Mouse (Mus musculus) limb, embryonic 14.5 days (tissue): Measurements from ENCODE around the gene Vwa1. TPM values are rescaled to one million over a fixed set of nuclear protein-coding genes. Genes with fewer than 3 reads are reported as not detected.

Experiments
- ATAC-seq: fragments of 200-750 bp; cut with Nextera tagmentation; 2 replicates; pipeline ENCODE4 v1.8.0; 2017; ENCODE audit warnings: low read depth, moderate number of reproducible peaks, moderate TSS enrichment; ENCODE audit not compliant: low FRiP score
- DNase-seq: peaks from one replicate; pipeline ENCODE4 v3.0.0-alpha.2; 2015; ENCODE audit warnings: low spot score
- H3K27ac ChIP-seq: fragments of 300-500 bp; sonication (generic); replicated peaks from 2 replicates; pipeline ENCODE4 v1.5.1; 2014; ENCODE audit warnings: low read depth, mild to moderate bottlenecking, low read length, moderate library complexity, mixed read lengths
- H3K27me3 ChIP-seq: fragments of 300-500 bp; sonication (generic); 2 replicates; pipeline ENCODE4 v1.6.1; 2014; ENCODE audit warnings: low read length, mixed read lengths; ENCODE audit not compliant: control insufficient read depth, insufficient read depth
- H3K36me3 ChIP-seq: fragments of 300-500 bp; sonication (generic); 2 replicates; pipeline ENCODE4 v1.6.1; 2014; ENCODE audit warnings: mild to moderate bottlenecking, low read length, moderate library complexity, mixed read lengths; ENCODE audit not compliant: control insufficient read depth, insufficient read depth
- H3K4me1 ChIP-seq: fragments of 300-500 bp; sonication (generic); 2 replicates; pipeline ENCODE4 v1.6.1; 2014; ENCODE audit warnings: antibody characterized with exemption, low read length, mixed read lengths; ENCODE audit not compliant: control insufficient read depth, insufficient read depth
- H3K4me2 ChIP-seq: fragments of 300-500 bp; sonication (generic); replicated peaks from 2 replicates; pipeline ENCODE4 v1.6.1; 2014; ENCODE audit warnings: low read depth, mild to moderate bottlenecking, low read length, moderate library complexity; ENCODE audit not compliant: severe bottlenecking
- H3K4me3 ChIP-seq: fragments of 300-500 bp; sonication (generic); replicated peaks from 2 replicates; pipeline ENCODE4 v1.5.1; 2014; ENCODE audit warnings: low read length
- H3K9ac ChIP-seq: fragments of 300-500 bp; sonication (generic); 2 replicates; pipeline ENCODE4 v1.6.1; 2014; ENCODE audit warnings: mild to moderate bottlenecking, low read depth, low read length, moderate library complexity; ENCODE audit not compliant: severe bottlenecking
- H3K9me3 ChIP-seq: fragments of 300-500 bp; sonication (generic); 2 replicates; pipeline ENCODE4 v1.6.1; 2016; ENCODE audit warnings: low read length; ENCODE audit not compliant: control insufficient read depth
- POLR2A ChIP-seq: fragments of 200-500 bp; IDR thresholded peaks from 2 replicates; pipeline ENCODE4 v1.8.0; 2012; ENCODE audit warnings: inconsistent platforms, mild to moderate bottlenecking, moderate library complexity, borderline replicate concordance; ENCODE audit not compliant: insufficient read depth, insufficient read length; ENCODE audit errors: extremely low read depth
- WGBS: fragments of 180-500 bp; shearing (Covaris S2); extraction: QIAGEN DNeasy Blood & Tissue Kit; methylation state at CpG from one replicate; pipeline ENCODE4 v1.1.7; 2014; 5-methylcytosine and 5-hydroxymethylcytosine counted together
- polyA plus RNA-seq, 2 experiments: library from polyadenylated mRNA; depleted of rRNA in 1 of 2; stranded (reverse) in 1 of 2; unstranded in 1 of 2; fragments of >200 nt; fragmentation: Nextera tagmentation in 1 of 2; extraction: Ambion mirVana in 1 of 2; gene quantifications; 2 replicates each; pipeline versions ENCODE4 v1.2.1 to v1.2.3; 2012 to 2014

Gene Vwa1
- polyA plus RNA-seq, 2 experiments = 12.4 to 13.9 TPM

- no peak overlapping the region for H3K4me3 ChIP-seq
- H3K9ac ChIP-seq = no peak overlapping the region
- WGBS = 60% methylated on average over 8 of the region's 8 CpGs
- no peak for ATAC-seq
- DNase-seq = no peak
- H3K4me1 ChIP-seq = peaks cover 7% of the 10 kb centered on the region
- H3K27ac ChIP-seq = no peak overlapping the region
- H3K36me3 ChIP-seq = peaks cover 48% of the 10 kb centered on the region
- no peak overlapping the region for H3K4me2 ChIP-seq
- H3K27me3 ChIP-seq = no peaks in the 10 kb centered on the region
- H3K9me3 ChIP-seq = no peaks in the 10 kb centered on the region
- TF ChIP-seq POLR2A = no peak
Measured at GRCm38 (mm10) chr4:155738262-155738661, 36.2 kb downstream of the Vwa1 start.

GRCm38 (mm10) chr4:155736421-155736820 is 38.1 kb downstream of the Vwa1 start:
- Histone ChIP-seq H3K4me3 (no peak overlapping the region), H3K9me3 (no peaks in the 10 kb centered on the region), H3K36me3 (peaks cover 33% of the 10 kb centered on the region), H3K27ac (no peak overlapping the region), H3K27me3 (no peaks in the 10 kb centered on the region), H3K4me1 (peaks cover 7% of the 10 kb centered on the region), H3K4me2 (no peak overlapping the region), H3K9ac (no peak overlapping the region)
- WGBS = 93% methylated on average over 5 of the region's 5 CpGs
- DNase-seq (no peak), ATAC-seq (no peak)
- TF ChIP-seq POLR2A = no peak

GRCm38 (mm10) chr4:155735788-155736187 is 38.7 kb downstream of the Vwa1 start:
- peak overlapping the region; percentile 90 for H3K4me2 ChIP-seq
- 78% methylated on average over 4 of the region's 5 CpGs for WGBS
- H3K4me1 ChIP-seq = peaks cover 7% of the 10 kb centered on the region
- H3K9me3 ChIP-seq = no peaks in the 10 kb centered on the region
- peak overlapping the region; percentile 77 for H3K9ac ChIP-seq
- ATAC-seq = no peak
- no peaks in the 10 kb centered on the region for H3K27me3 ChIP-seq
- no peak overlapping the region for H3K27ac ChIP-seq
- TF ChIP-seq POLR2A = no peak
- peak overlapping the region; percentile 72 for H3K4me3 ChIP-seq
- DNase-seq = no peak
- H3K36me3 ChIP-seq = peaks cover 31% of the 10 kb centered on the region

- Histone ChIP-seq H3K9me3 (no peaks in the 10 kb centered on the region), H3K4me1 (peaks cover 7% of the 10 kb centered on the region), H3K36me3 (peaks cover 25% of the 10 kb centered on the region), H3K27ac (peak overlapping the region; percentile 86), H3K27me3 (no peaks in the 10 kb centered on the region), H3K9ac (peak overlapping the region; percentile 77), H3K4me2 (peak overlapping the region; percentile 90), H3K4me3 (peak overlapping the region; percentile 72)
- ATAC-seq (peak; percentile 82), DNase-seq (peak; percentile 36)
- no peak for TF ChIP-seq POLR2A
- WGBS = 0% methylated on average over 35 of the region's 79 CpGs
Measured at GRCm38 (mm10) chr4:155734951-155735702, 39.4 kb downstream of the Vwa1 start.

- DNase-seq = peak; percentile 89
- H3K27ac ChIP-seq = peak within 1 kb of the TSS; percentile 86
Measured at GRCm38 (mm10) chr4:155734350-155734941, 40.1 kb downstream of the Vwa1 start, which contains the start of gene Tmem240. Gene Tmem240, plus strand, starts transcription at chr4:155734800.

More at GRCm38 (mm10) chr4:155734350-155734941, 40.1 kb downstream of the Vwa1 start, which contains the start of gene Tmem240:
- Histone ChIP-seq H3K4me1 (peaks cover 7% of the 10 kb centered on the region), H3K4me2 (peak within 1 kb of the TSS; percentile 90), H3K9ac (peak within 1 kb of the TSS; percentile 77), H3K9me3 (no peaks in the 10 kb centered on the region), H3K4me3 (peak within 1 kb of the TSS; percentile 72), H3K27me3 (no peaks in the 10 kb centered on the region), H3K36me3 (peaks cover 18% of the 10 kb centered on the region)
- ATAC-seq = peak; percentile 92
- WGBS = under 1% methylated on average over 27 of the region's 35 CpGs
- 0 out of 2 replicates have a peak, but pooled peaks have one; percentile 37 for TF ChIP-seq POLR2A
